Mouse (Mus musculus): ENCODE results near the gene Hhat. TPM values are rescaled to one million over a fixed set of nuclear protein-coding genes. Genes with fewer than 3 reads are reported as not detected.

The Hhat gene
- total and polyA plus RNA-seq, 3 experiments = 0.22 TPM; not detected in 2

- H3K36me3 ChIP-seq (replicated peaks) = no peaks in the 10 kb centered on the region
- ATAC-seq (ENCODE audit: extremely low read depth, insufficient number of reproducible peaks, low FRiP score, poor library complexity, severe bottlenecking) (no peak), DNase-seq (ENCODE audit: low spot score) (no peak)
- H3K4me1 ChIP-seq (ENCODE audit: insufficient read depth, low read depth, low read length) = no peaks in the 10 kb centered on the region
- TF ChIP-seq CTCF (IDR thresholded peaks at IDR 0.05; ENCODE audit: low read depth, low read length) (no peak), GATA2 (IDR thresholded peaks at IDR 0.05; ENCODE audit: borderline replicate concordance, low read depth, low read length) (no peak), POLR2AphosphoS5 (IDR thresholded peaks at IDR 0.05; ENCODE audit: insufficient replicate concordance, low read depth, low read length) (no peak), TAL1 (conservative IDR thresholded peaks at IDR 0.05; ENCODE audit: low read depth, low read length) (no peak), GATA1 (IDR thresholded peaks at IDR 0.05; ENCODE audit: borderline replicate concordance, low read length) (no peak)
- no peaks in the 10 kb centered on the region for H3K27me3 ChIP-seq (ENCODE audit: insufficient read depth, low read length)
- H3K9me3 ChIP-seq (replicated peaks) = peaks cover 55% of the 10 kb centered on the region
- H3K4me3 ChIP-seq (ENCODE audit: low read depth, low read length) = no peak overlapping the region
Measured at GRCm38 (mm10) chr1:192611996-192612739, 158.9 kb downstream of the Hhat start.

DNA sequence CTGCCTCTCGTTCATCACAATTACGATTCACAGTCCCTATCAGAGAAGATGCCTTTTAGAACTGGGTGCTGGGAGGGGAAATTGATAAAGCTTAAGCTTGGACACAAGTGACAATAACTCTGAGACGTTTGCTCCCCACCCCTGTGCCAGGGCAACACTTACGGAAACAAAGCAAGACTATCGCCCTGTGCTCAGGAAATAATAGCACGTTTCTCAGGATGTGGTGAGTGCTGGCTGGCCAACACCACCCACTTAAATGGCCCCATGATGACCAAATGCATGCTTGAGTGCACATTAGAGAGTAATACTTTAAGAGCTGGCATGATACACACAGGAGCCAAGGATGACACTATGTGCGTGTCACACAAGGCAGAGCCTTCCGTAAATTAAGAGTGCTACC, 164.1 kb downstream of the Hhat start:
- ATAC-seq (ENCODE audit: extremely low read depth, insufficient number of reproducible peaks, low FRiP score, poor library complexity, severe bottlenecking) (no peak), DNase-seq (ENCODE audit: low spot score) (no peak)
- peaks cover 52% of the 10 kb centered on the region for H3K9me3 ChIP-seq (replicated peaks)
- H3K27me3 ChIP-seq (ENCODE audit: insufficient read depth, low read length) = no peaks in the 10 kb centered on the region
- no peaks in the 10 kb centered on the region for H3K4me1 ChIP-seq (ENCODE audit: insufficient read depth, low read depth, low read length)
- TF ChIP-seq CTCF (IDR thresholded peaks at IDR 0.05; ENCODE audit: low read depth, low read length) (no peak), GATA2 (IDR thresholded peaks at IDR 0.05; ENCODE audit: borderline replicate concordance, low read depth, low read length) (no peak), TAL1 (conservative IDR thresholded peaks at IDR 0.05; ENCODE audit: low read depth, low read length) (no peak), POLR2AphosphoS5 (IDR thresholded peaks at IDR 0.05; ENCODE audit: insufficient replicate concordance, low read depth, low read length) (no peak), GATA1 (IDR thresholded peaks at IDR 0.05; ENCODE audit: borderline replicate concordance, low read length) (no peak)
- H3K4me3 ChIP-seq (ENCODE audit: low read depth, low read length) = no peak overlapping the region
- no peaks in the 10 kb centered on the region for H3K36me3 ChIP-seq (replicated peaks)

DNA sequence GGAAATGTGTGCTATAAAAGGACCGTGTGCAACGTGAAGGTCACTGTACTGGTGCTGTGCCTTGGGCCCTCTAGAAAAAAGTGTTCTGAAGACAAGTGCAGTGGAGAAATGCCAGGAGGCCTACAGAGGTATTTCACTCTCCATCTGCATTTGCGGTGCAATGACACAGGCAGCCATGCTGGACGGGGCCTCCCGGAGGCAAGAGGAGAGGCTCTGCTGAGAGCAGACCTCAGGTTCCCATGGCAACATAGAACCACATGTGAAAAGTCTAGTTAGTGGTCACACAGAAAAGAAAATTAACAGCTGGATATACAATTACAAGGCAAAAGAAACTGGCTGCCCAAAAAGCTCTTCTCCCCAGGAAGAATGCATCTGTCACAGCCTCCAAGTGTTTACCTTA, 166.6 kb downstream of the Hhat start:
- ATAC-seq (ENCODE audit: extremely low read depth, insufficient number of reproducible peaks, low FRiP score, poor library complexity, severe bottlenecking) = no peak
- Histone ChIP-seq H3K36me3 (replicated peaks) (no peaks in the 10 kb centered on the region), H3K9me3 (replicated peaks) (peaks cover 50% of the 10 kb centered on the region), H3K4me1 (ENCODE audit: insufficient read depth, low read depth, low read length) (no peaks in the 10 kb centered on the region), H3K27me3 (ENCODE audit: insufficient read depth, low read length) (no peaks in the 10 kb centered on the region), H3K4me3 (ENCODE audit: low read depth, low read length) (no peak overlapping the region)
- no peak for TF ChIP-seq POLR2AphosphoS5 (IDR thresholded peaks at IDR 0.05; ENCODE audit: insufficient replicate concordance, low read depth, low read length)
- no peak for TF ChIP-seq GATA1 (IDR thresholded peaks at IDR 0.05; ENCODE audit: borderline replicate concordance, low read length)
- TF ChIP-seq GATA2 (IDR thresholded peaks at IDR 0.05; ENCODE audit: borderline replicate concordance, low read depth, low read length) = no peak
- TF ChIP-seq TAL1 (conservative IDR thresholded peaks at IDR 0.05; ENCODE audit: low read depth, low read length) = no peak
- TF ChIP-seq CTCF (IDR thresholded peaks at IDR 0.05; ENCODE audit: low read depth, low read length) = no peak
- no peak for DNase-seq (ENCODE audit: low spot score)

GRCm38 (mm10) chr1:192603556-192603955, 167.5 kb downstream of the Hhat start:
- no peak overlapping the region for H3K4me3 ChIP-seq (ENCODE audit: low read depth, low read length)
- peaks cover 54% of the 10 kb centered on the region for H3K9me3 ChIP-seq (replicated peaks)
- DNase-seq (ENCODE audit: low spot score) (no peak), ATAC-seq (ENCODE audit: extremely low read depth, insufficient number of reproducible peaks, low FRiP score, poor library complexity, severe bottlenecking) (no peak)
- TF ChIP-seq CTCF (IDR thresholded peaks at IDR 0.05; ENCODE audit: low read depth, low read length) (no peak), GATA1 (IDR thresholded peaks at IDR 0.05; ENCODE audit: borderline replicate concordance, low read length) (no peak)
- no peaks in the 10 kb centered on the region for H3K27me3 ChIP-seq (ENCODE audit: insufficient read depth, low read length)
- no peaks in the 10 kb centered on the region for H3K4me1 ChIP-seq (ENCODE audit: insufficient read depth, low read depth, low read length)
- H3K36me3 ChIP-seq (replicated peaks) = no peaks in the 10 kb centered on the region

DNA sequence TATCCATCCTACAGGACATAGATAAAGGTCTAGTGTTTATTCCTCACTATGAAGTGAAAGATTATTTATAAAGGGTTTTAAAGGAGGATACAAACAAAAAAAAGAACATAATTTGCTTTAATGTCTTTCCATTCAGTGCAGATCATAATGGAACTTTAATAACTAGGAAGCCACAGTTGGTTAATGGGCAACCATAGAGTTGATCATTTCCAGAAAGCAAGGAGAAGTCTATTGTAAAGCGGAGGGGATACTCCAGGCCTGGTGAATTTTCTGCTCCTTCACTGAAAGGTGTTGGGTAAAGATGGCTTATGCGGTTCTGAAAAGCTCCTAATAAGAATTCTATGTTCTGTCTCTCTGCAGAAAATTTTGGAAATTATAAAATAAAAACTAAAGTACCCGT, 169.8 kb downstream of the Hhat start:
- Histone ChIP-seq H3K4me1 (ENCODE audit: insufficient read depth, low read depth, low read length) (no peaks in the 10 kb centered on the region), H3K4me3 (ENCODE audit: low read depth, low read length) (no peak overlapping the region), H3K36me3 (replicated peaks) (no peaks in the 10 kb centered on the region), H3K27me3 (ENCODE audit: insufficient read depth, low read length) (no peaks in the 10 kb centered on the region), H3K9me3 (replicated peaks) (peaks cover 59% of the 10 kb centered on the region)
- DNase-seq (ENCODE audit: low spot score) = no peak
- TF ChIP-seq CTCF (IDR thresholded peaks at IDR 0.05; ENCODE audit: low read depth, low read length) (no peak), POLR2AphosphoS5 (IDR thresholded peaks at IDR 0.05; ENCODE audit: insufficient replicate concordance, low read depth, low read length) (no peak), GATA2 (IDR thresholded peaks at IDR 0.05; ENCODE audit: borderline replicate concordance, low read depth, low read length) (no peak), GATA1 (IDR thresholded peaks at IDR 0.05; ENCODE audit: borderline replicate concordance, low read length) (no peak), TAL1 (conservative IDR thresholded peaks at IDR 0.05; ENCODE audit: low read depth, low read length) (no peak)
- no peak for ATAC-seq (ENCODE audit: extremely low read depth, insufficient number of reproducible peaks, low FRiP score, poor library complexity, severe bottlenecking)

DNA sequence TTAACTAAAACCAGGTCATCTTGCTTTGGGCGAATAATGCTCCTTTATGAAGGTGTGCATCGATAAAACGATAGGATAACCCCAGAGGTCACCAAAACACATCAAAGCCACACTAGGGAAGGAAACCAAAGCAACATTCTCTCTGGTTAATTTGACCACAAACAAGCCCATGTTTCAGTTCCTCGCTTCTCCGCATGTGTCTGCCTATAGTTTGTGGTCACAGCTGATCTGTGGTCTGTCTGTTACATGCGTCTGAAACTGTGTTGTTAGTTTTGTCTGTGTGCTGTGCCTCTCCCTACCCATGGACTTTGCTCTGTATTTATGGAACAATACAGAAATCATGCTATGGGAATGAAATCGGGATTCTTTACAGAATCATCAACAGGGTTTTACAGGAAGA, 171.3 kb downstream of the Hhat start:
- TF ChIP-seq CTCF (IDR thresholded peaks at IDR 0.05; ENCODE audit: low read depth, low read length) = no peak
- no peak for TF ChIP-seq TAL1 (conservative IDR thresholded peaks at IDR 0.05; ENCODE audit: low read depth, low read length)
- TF ChIP-seq POLR2AphosphoS5 (IDR thresholded peaks at IDR 0.05; ENCODE audit: insufficient replicate concordance, low read depth, low read length) = no peak
- TF ChIP-seq GATA2 (IDR thresholded peaks at IDR 0.05; ENCODE audit: borderline replicate concordance, low read depth, low read length) = no peak
- no peak for TF ChIP-seq GATA1 (IDR thresholded peaks at IDR 0.05; ENCODE audit: borderline replicate concordance, low read length)
- H3K9me3 ChIP-seq (replicated peaks) = peaks cover 60% of the 10 kb centered on the region
- ATAC-seq (ENCODE audit: extremely low read depth, insufficient number of reproducible peaks, low FRiP score, poor library complexity, severe bottlenecking) = no peak

More for the DNA sequence above, 171.3 kb downstream of the Hhat start:
- no peak overlapping the region for H3K4me3 ChIP-seq (ENCODE audit: low read depth, low read length)
- H3K4me1 ChIP-seq (ENCODE audit: insufficient read depth, low read depth, low read length) = no peaks in the 10 kb centered on the region
- no peak for DNase-seq (ENCODE audit: low spot score)
- no peaks in the 10 kb centered on the region for H3K36me3 ChIP-seq (replicated peaks)
- H3K27me3 ChIP-seq (ENCODE audit: insufficient read depth, low read length) = no peaks in the 10 kb centered on the region

Data from G1E (cell line).